Mouse (Mus musculus): ENCODE measurements at regions not wholly inside any gene's neighbourhood (a gene's known extent, or its start where the extent isn't known, plus 50 kb on each side); places are given as distances from the start of the nearest gene placed in this dataset.

DNA sequence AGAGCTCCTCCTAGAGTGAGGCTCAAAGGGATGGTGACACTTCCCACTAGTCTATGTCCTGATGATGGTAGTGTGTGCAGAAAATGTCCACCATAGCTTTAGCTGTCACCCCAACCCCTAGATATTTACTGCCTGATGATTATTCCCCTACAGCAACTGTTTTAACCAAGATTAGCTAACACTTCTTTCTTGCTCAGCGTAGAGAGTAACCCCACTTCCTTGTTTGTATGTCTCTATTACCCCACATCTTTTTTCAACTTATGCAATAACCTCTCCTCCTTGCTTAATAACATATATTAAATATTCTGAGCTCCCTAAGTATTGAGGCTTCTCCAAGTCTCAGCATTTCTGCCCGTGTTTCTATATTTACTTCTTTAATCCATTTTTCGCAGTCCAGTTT is 404.2 kb upstream of the Cntn3 start:
- no peak for DNase-seq

DNA sequence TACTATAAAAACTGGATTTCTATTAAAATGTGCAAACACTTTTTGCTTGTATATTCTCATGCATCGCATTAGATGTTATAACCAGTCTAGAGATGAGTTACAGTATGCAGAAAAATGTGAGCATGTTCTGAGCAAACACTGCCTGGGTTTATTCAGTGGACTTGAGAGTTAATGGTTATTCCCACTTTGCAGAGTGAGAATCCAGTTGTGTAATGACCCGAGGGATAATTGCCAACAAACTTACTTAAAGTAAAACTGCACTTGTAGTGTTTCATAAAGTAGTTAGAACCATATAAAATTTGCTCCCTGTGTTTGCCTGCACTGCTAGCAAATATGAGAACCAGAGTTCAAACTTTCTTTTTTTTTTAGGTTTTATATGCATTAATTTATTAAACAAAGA is 450.4 kb upstream of the Cntn3 start:
- DNase-seq, result no peak

DNA sequence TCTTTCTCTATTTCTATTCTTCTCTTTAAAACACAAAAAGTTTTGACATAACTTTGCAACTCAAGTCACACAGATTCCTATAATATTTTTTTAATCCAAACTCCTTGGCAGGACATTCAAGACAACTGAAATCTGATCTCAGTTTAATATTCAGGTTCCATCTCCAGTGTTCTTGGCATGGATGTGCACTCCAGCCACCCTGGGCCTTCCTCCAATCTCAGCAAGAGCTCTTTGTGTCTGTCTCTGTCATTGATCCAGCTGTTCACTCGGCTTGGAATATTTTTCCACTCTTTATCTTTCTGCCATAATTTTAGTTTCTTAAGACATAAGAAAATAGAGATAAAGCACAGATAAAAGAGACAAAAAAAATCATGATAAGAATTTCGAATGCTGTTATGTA is 451.1 kb upstream of the Cntn3 start:
- DNase-seq, result no peak

DNA sequence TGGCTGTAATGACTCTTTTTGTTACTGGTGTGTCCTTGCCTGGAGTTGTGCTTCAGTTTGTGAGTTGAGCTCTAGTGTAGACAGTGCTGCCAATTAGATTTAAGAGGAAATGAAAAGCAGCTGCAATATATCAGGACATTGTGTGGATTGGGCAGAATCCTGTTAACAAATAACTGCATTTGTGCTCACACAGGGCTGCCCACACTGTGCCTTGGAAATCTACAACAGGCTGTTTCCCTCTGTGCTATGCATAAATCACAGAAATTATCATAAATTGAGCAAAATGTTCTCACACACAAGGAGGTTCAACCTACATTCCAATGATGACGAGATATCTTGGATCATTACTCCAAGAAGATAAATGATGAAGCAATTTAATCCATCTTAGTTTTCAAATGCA is 455.2 kb upstream of the Cntn3 start:
- no peak for DNase-seq

DNA sequence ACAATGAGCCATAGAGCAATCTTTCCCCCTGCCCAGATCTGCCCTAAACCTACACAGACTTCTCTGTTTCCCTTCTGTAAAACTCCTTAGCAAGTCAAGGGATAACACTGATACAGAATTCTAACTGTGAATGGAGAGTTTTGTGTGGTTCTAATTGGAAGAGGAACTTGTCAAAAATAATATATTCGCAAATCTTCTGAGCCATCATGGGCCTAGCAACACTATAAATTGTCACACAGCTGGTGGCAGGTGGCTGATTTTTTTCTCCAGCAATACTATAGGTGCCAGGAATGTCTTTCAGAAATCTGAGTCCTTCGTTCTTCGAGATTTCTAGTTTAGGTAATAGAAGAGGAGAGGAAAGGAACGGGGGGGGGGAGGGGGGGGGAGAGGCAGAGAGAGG is 460.5 kb upstream of the Cntn3 start:
- no peak for DNase-seq

- no peak for DNase-seq
These were observed 461.0 kb upstream of the Cntn3 start for GRCm38 (mm10) chr6:103033919-103034318.

DNA sequence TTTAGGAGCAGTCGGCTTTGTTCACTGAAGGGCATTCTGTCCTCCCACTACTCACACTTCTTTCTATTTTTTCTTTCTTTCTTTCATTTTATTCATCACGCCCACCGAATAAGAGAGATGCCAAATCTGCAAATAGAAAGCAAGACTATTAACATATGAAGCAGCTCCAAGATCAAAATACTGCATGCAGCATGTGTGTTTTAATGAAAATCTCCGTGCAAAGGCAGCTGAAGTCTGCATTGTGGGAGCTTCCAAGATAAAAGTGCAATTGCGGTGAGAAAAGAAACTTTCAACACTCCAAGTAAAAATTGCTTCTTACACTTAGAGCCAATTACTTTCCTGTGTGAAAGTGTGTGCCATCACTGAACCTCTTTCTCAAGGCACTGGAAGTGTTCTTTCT is 449.8 kb upstream of the Chl1 start:
- DNase-seq, result no peak

GRCm38 (mm10) chr6:103106189-103106588 is 404.2 kb upstream of the Chl1 start:
- DNase-seq, result peak; percentile 26

GRCm38 (mm10) chr6:103119537-103119936 is 390.8 kb upstream of the Chl1 start:
- DNase-seq, result no peak

GRCm38 (mm10) chr6:103140851-103141250 is 369.5 kb upstream of the Chl1 start:
- no peak for DNase-seq

DNA sequence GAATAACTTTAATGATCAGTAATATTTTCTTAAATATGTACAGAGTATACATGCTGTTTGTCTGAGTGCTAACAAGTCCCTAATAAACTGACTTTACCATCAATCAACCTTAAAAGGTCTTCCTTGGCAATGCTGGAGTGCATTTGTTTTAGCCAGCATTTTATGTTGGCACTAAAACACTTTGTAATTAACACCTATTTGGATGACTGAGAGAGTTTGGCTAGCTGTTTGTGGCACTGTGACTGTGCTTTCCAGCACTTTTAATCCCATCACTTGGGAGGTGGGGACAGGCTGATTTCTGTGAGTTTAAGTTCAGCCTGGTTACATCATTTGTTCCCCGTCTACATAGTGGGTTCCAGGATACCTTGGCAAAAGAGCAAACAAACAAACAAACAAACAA is 332.5 kb upstream of the Chl1 start:
- DNase-seq, result no peak

GRCm38 (mm10) chr6:103183355-103183754 is 327.0 kb upstream of the Chl1 start:
- no peak for DNase-seq

- no peak for DNase-seq
These were observed 313.5 kb upstream of the Chl1 start for GRCm38 (mm10) chr6:103196838-103197237.

- DNase-seq, result peak; percentile 78
These were observed 308.8 kb upstream of the Chl1 start for GRCm38 (mm10) chr6:103201605-103202004.

DNA sequence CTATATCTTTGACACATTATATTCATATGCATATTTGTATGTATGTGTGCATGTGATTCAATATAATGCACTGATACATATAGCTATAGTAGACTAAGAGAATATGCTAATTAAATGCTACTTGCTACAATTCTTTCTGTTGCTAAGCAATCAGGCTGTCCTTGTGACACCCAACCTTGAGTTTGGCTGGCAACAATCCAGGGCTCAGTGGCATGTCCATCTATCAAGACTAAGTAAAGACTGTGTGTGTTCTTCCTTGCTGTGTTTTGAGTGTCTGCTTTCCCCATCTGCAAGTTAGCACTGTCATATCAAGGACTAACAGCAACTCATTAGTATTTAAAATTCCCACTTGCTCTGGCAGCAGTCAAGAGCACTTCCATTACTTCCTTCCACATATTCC is 301.2 kb upstream of the Chl1 start:
- peak; percentile 17 for DNase-seq

GRCm38 (mm10) chr6:103213160-103213559 is 297.2 kb upstream of the Chl1 start:
- peak; percentile 48 for DNase-seq

DNA sequence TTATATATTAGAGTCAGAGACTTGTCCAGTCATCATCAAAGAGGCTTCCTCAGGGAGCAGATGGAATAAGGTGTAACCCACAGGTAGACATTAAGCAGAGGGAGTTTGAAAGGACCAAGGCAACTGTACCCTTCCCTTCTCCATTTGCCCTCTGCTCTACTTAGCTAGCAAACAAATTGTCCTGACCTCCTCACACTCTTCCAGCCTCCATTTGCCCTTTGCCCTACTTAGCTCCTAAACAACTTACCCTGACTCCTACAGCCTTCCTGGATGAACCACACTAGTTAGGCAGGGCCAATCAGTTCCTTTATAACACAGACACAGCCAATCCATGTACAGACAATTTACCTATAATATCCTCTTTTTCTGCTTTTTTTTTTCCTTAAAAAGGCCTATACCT is 273.5 kb upstream of the Chl1 start:
- no peak for DNase-seq

- no peak for DNase-seq
These were observed 241.4 kb upstream of the Chl1 start for GRCm38 (mm10) chr6:103268984-103269383.

- peak; percentile 1 for DNase-seq
These were observed 238.2 kb upstream of the Chl1 start for GRCm38 (mm10) chr6:103272216-103272615.

DNA sequence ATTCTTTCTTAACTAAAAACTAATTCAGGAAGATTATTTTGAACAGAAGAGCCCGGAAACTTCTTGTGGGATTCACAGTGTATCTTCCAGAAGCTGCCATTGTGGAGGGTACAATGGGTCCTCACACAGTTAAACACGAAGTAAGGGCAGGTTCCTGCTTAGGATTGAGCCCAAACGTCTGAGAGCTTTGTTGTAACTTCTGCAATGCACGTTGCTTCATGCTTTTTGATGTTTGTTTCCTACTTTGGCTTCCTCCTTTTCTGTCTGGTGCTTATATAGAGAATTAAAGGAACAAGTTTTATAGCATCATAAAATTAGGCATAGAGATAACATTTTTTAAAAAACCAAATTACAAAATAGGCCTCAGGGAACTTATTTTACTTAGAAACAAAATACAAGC is 235.3 kb upstream of the Chl1 start:
- DNase-seq, result no peak

DNA sequence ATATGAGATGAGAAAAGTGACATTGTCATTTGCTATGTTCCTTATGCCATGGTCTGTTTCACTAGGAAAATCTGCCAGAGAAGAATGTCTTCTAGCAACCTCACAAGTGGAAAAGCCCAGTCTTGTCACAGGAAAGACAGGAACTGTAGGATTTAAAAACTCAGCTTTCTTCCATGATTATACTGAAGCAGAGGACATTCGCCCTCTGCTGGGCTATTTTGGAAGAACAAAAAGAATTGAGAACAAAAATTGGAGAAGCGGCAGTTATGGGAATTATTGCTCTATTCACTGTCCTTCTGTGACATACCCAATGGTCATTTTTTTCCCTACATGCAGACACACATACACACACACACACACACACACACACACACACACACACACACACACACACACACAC is 234.9 kb upstream of the Chl1 start:
- DNase-seq, result peak; percentile 55

- DNase-seq, result peak; percentile 33
These were observed 214.4 kb upstream of the Chl1 start for GRCm38 (mm10) chr6:103296015-103296414.

DNA sequence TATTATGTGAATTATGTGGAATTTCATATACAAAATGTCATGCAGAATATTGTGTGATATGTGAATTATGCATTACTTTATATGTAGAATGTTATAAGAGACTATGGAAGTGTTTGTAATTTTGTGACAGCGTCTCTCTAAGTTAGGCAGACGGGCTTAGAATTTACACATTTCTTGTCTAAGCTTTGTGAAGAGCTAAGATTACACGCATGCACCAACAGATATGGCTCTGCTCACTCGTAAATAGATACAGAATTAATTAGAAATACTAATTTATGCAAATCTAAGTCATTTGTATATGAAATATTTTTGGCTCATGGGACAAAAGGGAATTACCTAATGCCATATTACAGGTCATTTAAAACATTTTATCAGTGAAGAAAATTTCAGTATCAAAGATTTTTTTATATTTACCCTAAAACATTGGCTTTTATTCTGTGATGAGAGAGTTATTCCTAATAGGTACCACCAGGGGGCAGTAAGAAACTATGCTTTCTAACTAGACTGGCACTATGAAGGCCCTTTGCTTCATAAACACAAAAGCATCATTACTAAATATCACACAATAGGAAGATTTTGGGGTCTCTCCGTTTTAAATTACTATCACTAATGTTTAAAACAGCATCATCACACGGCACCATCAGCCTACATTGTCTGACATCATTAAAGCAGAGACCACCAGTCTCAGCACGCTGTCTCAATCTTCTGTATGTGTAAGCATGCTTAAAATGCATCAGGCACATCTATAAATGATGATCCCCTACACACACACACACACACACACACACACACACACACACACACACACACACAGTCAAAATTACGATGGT is 203.8 kb upstream of the Chl1 start:
- peak; percentile 77 for DNase-seq

DNA sequence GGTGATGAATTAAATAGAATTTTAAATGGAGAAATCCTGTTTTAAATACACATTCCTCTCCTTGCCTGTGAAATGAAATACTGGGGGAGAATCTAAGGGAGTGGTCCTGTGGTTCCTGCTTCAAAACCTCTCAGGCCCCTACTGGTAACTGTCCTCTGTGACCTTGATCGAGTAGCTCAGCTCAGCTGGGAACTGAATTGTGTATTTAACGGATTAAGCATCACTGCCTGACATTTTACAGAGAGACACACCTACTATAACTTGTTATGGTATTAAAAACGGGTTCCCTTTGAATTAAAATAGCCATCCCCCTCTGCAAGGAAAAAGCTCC is 203.2 kb upstream of the Chl1 start:
- no peak for DNase-seq

DNA sequence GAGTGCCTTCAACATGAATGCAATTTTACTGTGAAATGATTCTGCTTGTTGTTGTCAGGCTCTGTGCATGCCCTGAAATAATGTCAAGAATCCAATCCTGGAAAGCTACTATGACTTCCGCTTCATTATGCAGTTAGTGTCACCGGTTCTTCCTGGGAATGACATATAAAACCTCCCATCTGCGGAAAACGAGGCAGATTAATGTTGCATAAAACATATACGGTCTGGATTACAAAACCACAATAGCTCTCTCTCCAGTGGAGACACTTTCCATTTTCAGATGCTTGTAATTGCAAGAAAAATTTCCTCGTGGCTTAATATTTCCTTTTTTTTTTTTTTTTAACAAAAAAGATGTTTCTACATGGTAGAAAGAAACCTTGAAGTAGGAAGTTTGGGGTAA is 198.2 kb upstream of the Chl1 start:
- DNase-seq, result no peak
